Mouse (Mus musculus): ENCODE data around the gene Oas1h.
"Not testable (repeated sequence)": the region's sequence is repeated elsewhere in the genome, so short reads cannot be mapped to it uniquely, and the experiment has no call there.

Oas1h gene

DNA sequence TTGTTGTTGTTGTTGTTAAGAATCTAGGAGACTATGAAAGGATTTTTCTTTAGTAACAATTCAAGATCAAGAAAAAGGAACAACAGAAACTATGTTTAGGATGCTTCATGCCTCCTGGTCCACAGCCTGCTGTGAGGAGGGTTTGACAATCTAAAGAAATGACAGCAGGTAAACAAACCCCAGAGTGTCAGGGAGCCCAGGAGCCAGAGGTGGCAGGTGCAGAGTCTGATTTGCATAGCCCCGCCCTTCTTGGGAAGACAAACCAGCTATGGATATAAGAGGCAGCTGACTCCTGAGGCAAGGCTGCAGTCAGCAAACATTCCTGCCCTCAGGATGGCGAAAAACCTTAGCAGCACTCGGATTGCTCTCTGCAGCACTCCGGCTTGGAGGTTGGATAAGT, at the start of gene Oas1h:
Gene Oas1h (plus strand): TSS at position 301 of the 400 bp plus-strand sequence.
- no peak for DNase-seq (ENCODE audit: low spot score)

DNA sequence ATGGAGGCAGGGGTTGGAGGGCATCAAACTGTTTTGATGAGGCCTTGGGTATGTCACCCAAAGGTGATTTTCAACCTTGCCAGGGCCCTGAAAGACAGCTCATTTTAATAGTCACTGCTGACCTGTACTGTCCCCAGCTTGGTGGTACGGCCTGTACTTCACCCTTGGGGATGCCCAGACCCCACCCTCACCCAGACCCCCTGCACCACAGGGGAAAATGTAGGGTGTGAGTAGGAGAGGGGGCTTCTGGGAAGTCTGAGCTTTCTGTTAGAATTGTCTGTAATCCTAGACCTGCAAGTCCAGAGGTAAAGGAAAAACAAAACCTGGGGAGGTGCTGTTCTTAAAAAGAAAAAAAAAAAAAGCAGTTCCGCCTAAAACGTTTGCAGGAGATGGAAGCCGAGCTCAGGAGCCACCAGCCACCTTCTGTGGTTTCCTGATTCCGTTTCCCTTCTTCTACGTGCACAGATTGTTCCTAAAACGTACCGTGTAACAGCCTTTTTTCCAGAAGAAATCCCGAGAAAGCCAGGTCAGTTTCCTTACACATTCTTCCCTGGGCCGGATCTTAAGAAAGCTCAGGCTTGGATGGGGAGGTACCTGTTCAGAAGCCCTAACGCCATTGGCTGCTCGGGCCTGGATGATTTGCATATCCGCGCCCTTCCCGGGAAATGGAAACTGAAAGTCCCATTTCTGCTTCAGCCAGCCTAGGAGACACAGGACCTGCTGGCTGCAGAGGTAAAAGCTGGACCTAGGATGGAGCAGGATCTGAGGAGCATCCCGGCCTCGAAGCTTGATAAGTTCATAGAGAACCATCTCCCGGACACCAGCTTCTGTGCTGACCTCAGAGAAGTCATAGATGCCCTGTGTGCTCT, 49.0 kb upstream of the Oas1h start, which contains the start of gene Oas1c:
Gene Oas1c (minus strand): TSS at position 564 of the 869 bp plus-strand sequence.
- peak; percentile 72 for DNase-seq (ENCODE audit: low spot score)

DNA sequence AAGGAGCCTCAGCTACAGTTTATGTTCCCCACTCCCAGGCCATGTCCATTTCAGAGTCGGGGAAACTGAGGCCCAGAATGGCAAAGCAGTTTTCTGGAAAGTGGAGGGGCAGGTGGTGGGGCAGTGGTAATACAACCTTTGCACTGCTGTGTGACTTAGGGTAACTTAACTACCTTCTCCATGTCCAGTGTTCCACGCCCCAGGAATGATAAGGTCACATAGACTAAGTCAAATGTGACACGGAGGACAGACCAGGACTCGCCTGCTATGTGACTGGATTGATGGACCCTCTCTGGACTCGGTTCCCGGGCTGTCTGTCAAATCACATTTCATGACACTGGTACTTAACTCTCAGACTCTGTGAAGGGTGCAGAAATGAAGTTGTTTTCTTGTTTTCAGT, 48.2 kb upstream of the Oas1h start:
- no peak for DNase-seq (ENCODE audit: low spot score)

DNA sequence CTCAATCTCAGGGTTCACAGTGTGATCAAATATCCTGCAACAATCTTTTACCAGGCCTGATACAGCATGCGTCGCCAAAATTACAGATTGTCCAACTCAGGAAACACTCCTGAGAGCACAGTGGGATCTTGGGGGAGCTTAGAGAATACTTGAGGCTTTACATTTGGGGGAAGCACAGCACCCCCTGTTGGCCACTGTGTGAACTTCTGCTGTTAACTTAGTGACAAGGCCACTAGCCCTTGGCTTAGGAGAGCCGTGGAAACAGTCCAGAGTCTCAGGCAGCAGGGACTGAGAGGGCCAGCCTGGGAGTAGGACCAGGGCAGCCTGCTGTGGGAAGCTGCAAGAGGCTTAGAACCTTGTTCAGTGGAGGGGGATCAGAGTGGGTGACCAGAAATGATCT, 45.3 kb upstream of the Oas1h start:
- DNase-seq (ENCODE audit: low spot score) = no peak

DNA sequence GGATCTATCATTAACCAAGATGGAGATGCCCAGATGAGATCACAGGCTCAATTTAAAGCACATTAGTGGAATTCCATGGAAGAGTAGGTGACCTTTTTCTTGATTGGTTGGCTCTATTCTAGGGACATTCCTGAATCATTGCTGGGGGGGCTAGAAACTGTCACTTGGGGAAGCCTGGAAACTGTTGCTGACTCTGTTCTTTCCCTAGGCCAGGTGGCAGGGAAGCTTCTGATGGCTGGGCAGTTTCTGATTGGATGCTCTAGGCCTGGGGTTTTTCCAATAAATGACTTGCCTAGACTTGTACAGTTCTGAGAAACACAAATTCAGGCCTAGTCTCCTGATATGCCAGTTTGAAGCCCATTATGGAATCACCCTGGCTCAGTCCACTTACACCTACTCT, 42.2 kb upstream of the Oas1h start:
- no peak for DNase-seq (ENCODE audit: low spot score)

DNA sequence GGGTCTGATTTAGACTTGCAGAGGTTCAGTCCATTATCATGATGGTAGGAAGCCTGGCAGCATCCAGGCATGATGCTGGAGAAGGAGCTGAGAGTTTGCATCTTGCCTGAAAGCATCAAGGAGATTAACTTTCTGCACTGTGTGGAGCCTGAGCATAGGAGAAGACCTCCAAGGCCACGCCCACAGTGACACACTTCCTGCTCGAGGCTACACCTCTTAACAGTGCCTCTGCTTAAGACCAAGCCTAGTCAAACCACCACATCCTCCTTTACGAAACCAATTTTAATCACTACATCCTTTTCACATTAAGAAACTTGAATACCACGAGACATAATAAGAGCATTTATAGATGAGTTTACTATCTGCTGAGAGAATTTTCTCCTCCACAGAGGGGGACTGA, 30.2 kb upstream of the Oas1h start:
- no peak for DNase-seq (ENCODE audit: low spot score)

DNA sequence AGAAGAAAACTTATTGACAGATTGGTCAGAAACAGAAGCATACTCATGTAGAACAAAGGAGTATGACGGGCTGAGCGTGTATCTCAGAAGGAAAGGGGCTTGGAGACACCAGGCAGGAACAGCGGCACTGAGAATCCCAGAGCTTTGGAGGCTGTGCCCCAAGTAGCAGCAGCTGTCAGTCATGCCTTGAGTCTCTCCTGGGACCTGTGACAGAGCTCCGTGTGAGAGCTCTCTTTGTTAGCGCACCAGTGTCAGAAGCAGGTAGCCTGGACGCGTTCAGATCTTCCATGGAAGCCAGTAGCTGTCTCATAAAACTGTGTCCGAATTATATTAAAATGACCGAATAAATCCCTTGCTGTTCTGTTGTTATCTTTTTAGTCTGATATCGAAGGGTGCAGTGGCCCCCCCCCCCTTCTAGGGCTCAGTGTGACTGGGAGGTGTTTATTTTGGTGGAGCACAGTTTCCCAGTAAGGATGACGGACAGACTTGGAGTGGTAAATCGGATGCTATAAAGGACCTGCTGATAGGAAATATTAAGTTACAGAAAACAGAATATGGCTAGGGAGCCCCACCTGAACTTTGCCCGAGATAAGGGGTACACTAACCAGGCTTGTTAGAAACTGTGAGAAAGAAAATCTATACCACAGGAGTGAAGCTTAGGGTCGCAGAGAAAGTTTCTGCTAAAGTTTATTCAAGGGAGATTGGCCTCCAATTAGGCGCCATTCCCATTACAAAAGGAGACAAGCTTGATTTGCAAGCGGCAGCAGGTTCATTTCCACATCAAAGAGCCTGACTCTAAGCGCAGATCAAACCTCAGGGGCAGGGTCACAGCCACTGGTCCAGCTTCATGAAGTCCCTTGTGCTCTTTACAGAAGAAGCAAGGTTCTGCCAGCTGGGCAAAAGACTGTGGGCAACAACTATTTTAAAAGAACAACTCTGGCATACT, 27.6 kb upstream of the Oas1h start:
- DNase-seq (ENCODE audit: low spot score) = no peak

DNA sequence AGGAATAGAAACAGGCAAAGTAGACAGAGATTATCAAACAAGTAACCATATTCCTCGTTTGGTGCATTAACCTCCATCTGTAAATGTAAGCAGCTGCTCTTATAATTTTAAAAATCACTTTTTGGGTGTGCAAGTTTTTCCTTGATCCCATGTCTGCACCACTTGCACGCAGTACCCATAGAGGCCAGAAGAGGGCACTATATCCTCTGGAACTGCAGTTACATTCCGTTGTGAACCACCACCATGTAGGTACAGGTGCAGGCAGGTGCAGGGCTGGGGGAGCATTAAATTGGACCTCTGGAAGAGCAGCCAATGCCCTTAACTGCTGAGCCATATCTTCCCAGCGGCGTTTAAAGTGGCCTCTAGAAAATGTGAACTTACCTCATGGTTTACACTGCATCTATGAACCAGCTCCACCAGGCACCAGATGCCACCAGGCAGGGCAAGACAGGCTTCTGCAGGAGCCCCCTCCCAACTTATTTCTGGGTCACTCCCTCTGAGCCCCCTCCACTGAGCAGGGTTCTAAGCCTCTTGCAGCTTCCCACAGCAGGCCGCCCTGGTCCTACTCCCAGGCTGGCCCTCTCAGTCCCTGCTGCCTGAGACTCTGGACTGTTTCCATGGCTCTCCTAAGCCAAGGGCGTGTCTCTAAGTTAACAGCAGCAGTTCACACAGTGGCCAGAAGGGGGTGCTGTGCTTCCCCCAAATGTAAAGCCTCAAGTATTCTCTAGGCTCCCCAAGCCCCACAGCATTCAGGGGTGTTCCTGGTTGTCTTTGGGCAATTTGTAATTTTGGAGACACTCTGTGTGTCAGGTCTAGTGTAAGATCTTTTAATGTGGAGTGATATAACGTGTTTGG, 24.3 kb upstream of the Oas1h start:
- DNase-seq (ENCODE audit: low spot score) = no peak

DNA sequence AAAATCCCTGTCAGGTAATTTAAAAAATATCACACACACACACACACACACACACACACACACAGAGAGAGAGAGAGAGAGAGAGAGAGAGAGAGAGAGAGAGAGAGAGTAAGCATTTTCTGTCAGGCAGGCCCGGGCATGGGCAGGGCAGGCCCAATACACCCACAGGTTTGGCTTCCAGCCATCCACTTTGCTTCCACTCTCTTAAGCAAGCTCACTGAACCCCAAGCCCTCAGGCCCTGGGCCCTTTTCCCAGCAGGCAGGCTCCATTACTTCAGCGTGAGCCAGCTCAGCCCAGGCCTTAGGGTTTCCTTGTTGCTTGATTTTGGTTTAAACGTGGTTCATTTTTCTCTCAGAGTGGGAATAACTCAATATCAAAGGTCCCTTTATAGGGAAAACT, 16.5 kb upstream of the Oas1h start:
- no peak for DNase-seq (ENCODE audit: low spot score)

DNA sequence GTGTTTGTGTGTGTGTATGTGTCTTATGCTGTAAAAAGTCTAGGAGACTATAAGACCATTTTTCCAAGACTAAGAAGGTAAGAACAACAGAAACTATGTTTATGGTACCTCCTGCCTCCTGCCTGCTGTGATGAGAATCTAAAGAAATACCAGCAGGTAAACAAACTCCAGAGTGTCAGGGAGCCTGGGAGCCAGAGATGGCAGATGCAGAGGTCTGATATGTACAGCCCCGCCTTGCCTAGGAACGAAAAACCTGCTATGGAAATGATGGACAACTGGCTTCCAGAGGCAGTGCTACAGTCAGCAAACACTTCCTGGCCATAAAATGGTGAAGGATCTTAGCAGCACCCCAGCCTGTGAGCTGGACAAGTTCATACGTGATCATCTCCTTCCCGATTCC, 14.2 kb upstream of the Oas1h start, which contains the start of gene Oas1f:
Gene Oas1f (plus strand): TSS at position 301 of the 400 bp plus-strand sequence.
- DNase-seq (ENCODE audit: low spot score) = no peak

DNA sequence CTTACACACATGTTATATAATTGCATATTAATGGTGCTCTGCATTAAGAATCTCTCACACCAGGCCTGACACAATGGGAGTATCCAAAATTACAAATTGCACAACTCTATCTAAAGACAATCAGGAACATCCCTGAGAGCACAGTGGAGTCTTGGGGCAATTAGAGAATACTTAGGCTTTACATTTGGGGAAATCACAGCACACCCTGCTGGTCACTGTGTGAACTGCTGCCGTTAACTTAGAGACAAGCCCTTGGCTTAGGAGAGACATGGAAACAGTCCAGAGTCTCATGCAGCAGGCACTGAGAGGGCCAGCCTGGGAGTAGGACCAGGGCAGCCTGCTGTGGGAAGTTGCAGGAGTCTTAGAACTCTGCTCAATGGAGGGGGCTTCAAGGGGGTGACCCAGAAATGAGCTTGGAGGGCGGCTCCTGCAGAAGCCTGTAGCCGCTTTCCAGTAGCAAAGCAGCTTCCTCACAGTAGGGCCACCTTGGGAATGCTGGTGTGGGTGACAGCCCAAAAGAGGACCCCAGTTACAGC, 11.6 kb upstream of the Oas1h start:
- DNase-seq (ENCODE audit: low spot score) = peak; percentile 2

DNA sequence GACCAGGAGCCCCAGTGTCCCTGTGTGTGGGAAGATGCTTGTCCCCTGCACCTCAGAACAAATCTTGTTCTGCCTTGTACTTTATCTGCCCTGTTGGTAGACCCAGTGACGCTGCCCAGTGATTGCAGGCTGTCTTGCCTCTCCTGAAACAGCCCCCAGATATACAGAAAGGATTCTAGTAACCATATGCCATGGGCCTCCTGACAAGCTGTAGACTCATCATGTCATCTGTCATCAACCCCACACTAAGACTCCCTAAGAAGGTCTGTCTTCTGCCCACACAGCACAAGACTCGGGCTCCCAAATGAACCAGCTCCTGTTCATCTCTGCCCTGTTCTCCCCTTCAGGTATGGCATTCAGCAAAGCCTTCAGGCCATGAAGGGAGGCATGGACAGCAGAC, 2.0 kb upstream of the Oas1h start:
- no peak for DNase-seq (ENCODE audit: low spot score)

DNA sequence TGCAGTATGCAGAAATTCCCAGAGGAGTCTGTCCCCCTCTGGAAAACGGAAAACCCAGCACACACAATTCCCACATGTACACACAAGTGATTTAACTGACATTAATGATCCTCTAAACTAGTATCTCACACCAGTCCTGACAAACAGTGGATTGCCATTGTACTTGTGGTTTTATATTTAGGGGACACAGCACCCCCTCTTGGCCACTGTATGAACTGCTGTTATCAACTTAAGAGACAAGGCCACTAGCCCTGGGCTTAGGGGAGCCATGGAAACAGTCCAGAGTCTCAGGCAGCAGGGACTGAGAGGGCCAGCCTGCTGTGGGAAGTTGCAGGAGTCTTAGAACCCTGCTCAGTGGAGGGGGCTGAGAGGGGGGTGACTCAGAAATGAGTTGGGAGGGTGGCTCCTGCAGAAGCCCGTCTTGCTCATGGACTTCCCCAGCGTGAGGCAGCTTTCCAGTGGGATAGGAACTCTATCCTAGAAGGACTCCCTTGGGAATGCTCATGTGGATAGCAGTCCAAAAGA, 4.2 kb downstream of the Oas1h start:
- no peak for DNase-seq (ENCODE audit: low spot score)

DNA sequence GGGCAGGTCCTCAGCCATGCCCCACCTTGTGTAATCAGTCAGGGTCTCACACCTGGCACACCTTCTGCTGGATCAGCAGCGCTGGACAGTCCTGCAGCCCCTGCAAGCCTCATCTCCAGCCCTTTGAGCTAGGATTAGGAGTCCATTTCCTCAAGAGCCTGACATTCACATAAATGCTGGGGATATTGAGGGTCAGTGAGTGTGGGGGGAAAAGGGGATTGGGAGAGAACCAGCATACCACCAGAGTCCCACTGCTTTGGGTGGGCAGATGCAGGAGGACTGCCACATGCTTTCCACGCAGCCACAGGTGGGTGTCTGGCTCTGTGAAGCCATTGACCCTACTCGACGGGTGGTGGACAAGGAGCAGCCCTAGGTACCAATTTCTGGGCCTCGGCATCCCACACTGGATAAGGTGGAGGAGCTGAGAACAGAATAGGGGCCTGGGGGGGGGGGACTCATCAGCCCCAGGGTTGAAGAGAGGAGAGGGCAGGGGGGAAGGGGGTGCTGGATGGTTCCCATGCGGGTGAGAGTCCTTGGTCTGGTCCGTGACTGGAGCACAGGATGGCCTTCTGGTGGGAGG, 8.3 kb downstream of the Oas1h start:
- DNase-seq (ENCODE audit: low spot score) = no peak

DNA sequence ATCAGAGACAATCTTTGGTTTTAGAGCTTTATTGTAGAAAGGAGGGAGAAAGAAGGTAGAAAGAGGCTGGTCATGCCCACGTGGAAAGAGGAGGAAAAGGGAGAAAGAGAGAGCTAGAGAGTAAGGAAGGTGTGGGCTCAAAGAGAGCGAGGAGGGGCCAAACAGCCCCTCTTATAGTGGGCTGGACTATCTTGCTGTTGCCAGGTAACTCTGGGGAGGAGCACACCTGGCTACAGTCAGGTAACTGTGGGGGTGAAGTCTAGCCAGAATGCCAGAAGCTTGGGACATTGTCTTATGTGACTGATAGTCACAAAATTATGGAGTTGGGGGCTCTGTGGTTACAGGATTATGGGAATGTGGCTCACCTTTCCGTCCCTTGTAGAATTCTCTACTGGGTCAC, 8.9 kb downstream of the Oas1h start:
- no peak for DNase-seq (ENCODE audit: low spot score)

DNA sequence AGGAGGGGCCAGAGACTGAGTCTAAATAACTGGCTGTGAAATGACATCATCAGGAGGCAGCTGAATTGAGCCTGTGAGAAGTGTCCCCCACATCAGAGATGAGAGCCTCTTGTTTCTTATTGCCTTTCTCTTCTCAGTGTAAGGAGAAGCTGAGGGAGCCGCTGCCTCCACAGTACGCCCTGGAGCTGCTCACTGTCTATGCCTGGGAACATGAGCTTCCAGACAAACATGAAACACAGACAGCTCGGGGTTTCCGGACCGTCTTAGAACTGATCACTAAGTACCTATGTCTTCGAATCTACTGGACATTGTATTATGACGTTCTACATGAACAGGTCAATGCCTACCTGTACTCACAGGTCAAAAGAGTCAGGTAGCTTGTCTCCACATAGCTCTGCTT, 9.6 kb downstream of the Oas1h start:
- no peak for DNase-seq (ENCODE audit: low spot score)

DNA sequence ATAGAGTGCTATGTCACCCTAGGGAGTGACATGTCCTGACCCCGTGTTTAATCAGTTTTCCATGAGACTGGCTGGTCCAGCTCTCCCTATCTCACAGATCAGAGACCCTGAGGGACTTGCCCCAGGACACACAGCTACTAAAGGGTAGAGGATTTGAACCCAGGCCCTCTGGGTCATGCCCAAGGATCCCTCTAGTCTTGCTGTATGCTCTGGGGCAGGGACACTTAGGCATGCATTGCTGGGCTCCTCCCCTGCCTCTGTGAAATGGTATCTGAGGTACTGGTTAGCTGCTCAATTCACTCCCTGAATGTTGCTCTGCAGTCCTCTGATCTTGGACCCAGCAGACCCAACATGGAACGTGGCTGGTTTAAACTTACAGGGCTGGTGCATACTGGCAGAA, 10.2 kb downstream of the Oas1h start:
- DNase-seq (ENCODE audit: low spot score) = no peak

DNA sequence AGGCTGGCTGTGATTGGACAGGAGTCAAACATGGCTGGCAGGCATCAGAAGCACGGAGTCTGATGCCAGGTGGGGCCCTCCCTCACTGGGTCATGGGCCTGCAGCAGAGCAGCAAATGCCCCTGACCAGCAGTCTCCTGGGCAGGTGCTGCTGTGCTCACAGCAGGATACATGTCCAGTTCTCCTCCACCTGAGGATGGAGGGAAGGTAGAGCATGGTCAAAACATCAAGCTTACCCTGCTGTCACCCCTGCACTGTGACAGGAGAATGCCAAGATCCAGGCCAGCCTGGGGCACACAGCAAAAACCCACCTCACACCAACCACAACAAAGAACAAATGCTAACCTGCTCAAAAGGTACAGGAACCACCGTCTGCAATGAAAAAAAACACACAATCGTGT, 15.6 kb downstream of the Oas1h start:
- DNase-seq (ENCODE audit: low spot score) = not testable (repeated sequence)

DNA sequence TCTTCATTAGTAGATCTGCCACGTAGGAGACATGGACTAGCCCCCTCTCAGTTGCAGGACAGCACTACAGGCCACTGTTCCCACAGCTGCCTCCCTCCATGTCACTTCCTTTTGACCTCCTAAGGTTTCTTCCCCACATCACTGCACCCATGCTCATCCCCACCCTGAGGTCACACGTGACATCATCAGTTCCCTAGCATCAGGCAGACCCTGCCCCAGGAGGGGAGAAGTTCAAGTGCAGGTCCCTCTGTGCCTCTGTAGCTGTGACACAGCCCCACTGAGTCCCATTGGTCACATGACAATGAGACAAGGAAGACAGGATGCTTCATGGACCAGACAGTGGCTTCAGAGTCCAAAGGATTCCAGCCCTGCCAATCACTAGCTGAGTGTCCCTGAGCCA, 16.2 kb downstream of the Oas1h start:
- DNase-seq (ENCODE audit: low spot score) = not testable (repeated sequence)

DNA sequence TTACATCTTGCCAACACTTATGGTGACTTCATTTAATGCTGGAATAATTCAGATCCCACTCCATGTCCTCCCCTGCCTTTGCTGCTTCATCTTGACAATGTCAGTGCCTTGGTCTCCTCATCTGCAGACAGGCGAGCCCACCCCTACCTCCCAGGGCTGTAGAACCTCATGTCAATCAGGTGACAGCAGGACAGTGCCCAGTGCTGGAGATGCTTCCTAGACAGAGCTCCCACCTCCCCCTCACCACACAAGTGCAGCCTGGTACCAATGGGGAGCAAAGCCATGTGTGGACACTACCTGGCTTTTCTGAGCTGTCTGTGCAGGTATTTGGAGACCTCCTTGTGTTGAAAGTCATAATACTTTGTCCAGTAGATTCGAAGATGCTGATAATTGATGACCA, 17.6 kb downstream of the Oas1h start:
- DNase-seq (ENCODE audit: low spot score) = not testable (repeated sequence)

DNA sequence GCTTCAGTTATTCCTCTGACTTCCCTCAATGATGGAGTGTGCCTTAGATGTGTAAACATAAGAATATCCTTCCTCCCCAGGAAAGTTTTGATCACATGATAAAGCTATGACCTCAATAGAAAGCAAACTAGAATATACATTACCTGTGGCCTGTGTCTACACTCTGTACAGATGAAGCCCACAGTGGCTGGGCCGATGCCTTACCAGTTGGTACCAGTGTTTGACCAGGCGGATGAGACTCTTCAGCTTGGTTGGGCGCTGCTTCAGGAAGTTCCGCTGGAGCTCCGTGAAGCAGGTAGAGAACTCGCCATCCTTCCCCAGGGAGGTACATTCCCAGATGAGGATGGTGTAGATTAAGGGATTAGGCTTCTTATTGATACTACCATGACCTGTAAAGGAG, 20.5 kb downstream of the Oas1h start:
- not testable (repeated sequence) for DNase-seq (ENCODE audit: low spot score)
